Mouse (Mus musculus) midbrain, embryonic 11.5 days (tissue): Measurements from ENCODE around the gene Aqr. TPM values are rescaled to one million over a fixed set of nuclear protein-coding genes. Genes with fewer than 3 reads are reported as not detected.
A peak's percentile ranks its signal among the peaks of the same experiment; 100 is the strongest.

ENCODE experiments used
- ATAC-seq: fragments of 200-750 bp; cut with Nextera tagmentation; 2 replicates; pipeline ENCODE4 v1.8.0; 2017; ENCODE audit warnings: moderate TSS enrichment, moderate library complexity; ENCODE audit not compliant: low FRiP score
- DNase-seq: peaks from one replicate; pipeline ENCODE4 v3.0.0; 2015; ENCODE audit warnings: low spot score; ENCODE audit errors: missing footprints
- H3K27ac ChIP-seq: fragments of 300-500 bp; sonication (generic); 2 replicates; pipeline ENCODE4 v1.5.1; 2014; ENCODE audit warnings: low read depth, low read length
- H3K27me3 ChIP-seq: fragments of 300-500 bp; sonication (generic); 2 replicates; pipeline ENCODE4 v1.6.1; 2014; ENCODE audit warnings: mild to moderate bottlenecking, low read length, moderate library complexity, mixed read lengths; ENCODE audit not compliant: control insufficient read depth, insufficient read depth
- H3K36me3 ChIP-seq: fragments of 300-500 bp; sonication (generic); 2 replicates; pipeline ENCODE4 v1.6.1; 2014; ENCODE audit warnings: mild to moderate bottlenecking, low read length, moderate library complexity, mixed read lengths; ENCODE audit not compliant: control insufficient read depth, insufficient read depth
- H3K4me1 ChIP-seq: fragments of 300-500 bp; sonication (generic); 2 replicates; pipeline ENCODE4 v1.6.1; 2014; ENCODE audit warnings: low read length; ENCODE audit not compliant: control insufficient read depth, insufficient read depth
- H3K4me2 ChIP-seq: fragments of 300-500 bp; sonication (generic); 2 replicates; pipeline ENCODE4 v1.6.1; 2014; ENCODE audit warnings: mild to moderate bottlenecking, moderate library complexity
- H3K4me3 ChIP-seq: fragments of 300-500 bp; sonication (generic); 2 replicates; pipeline ENCODE4 v1.5.1; 2014; ENCODE audit warnings: low read depth, low read length
- H3K9ac ChIP-seq: fragments of 300-500 bp; sonication (generic); 2 replicates; pipeline ENCODE4 v1.6.1; 2014; ENCODE audit warnings: low read length
- H3K9me3 ChIP-seq: fragments of 300-500 bp; sonication (generic); 2 replicates; pipeline ENCODE4 v1.6.1; 2016; ENCODE audit warnings: low read length; ENCODE audit not compliant: control insufficient read depth
- WGBS: fragments of 180-500 bp; shearing (Covaris S2); extraction: QIAGEN DNeasy Blood & Tissue Kit; methylation state at CpG from one replicate; pipeline ENCODE4 v1.1.7; 2014; 5-methylcytosine and 5-hydroxymethylcytosine counted together
- polyA plus RNA-seq: library from polyadenylated mRNA; unstranded; fragments of >200 nt; fragmentation: Nextera tagmentation; extraction: Ambion mirVana; gene quantifications from 2 replicates; pipeline ENCODE4 v1.2.1, GENCODE M21; 2014

Gene Aqr
- polyA plus RNA-seq, 1 experiment from 2014 or later: 65.5 TPM

DNA sequence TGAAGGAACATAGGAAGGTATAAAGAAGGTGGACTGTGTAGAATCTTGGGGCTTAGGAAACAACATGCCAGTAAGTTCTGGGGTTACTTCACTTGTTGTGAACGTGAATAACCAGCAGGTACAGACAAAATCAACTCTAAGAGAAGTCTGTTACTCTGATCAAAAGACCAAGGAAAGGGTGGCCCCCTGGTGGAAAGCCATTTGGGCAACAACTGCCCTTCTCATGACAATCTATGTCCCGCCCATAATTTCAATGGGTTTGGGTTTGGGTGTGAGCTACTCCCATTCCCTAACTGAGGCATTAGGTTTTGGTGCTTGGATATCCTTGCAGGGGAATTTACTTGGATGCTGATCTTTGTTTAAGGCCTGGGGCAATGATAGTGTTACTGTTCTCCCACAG lies 122.8 kb downstream of the Aqr start:
- no peak overlapping the region for H3K4me3 ChIP-seq
- H3K36me3 ChIP-seq: no peaks in the 10 kb centered on the region
- H3K9ac ChIP-seq: no peak overlapping the region
- WGBS: 76% methylated on average over 2 of the region's 2 CpGs
- H3K9me3 ChIP-seq: no peaks in the 10 kb centered on the region
- DNase-seq (no peak), ATAC-seq (no peak)
- H3K4me2 ChIP-seq: no peak overlapping the region
- no peaks in the 10 kb centered on the region for H3K27me3 ChIP-seq
- no peaks in the 10 kb centered on the region for H3K4me1 ChIP-seq
- H3K27ac ChIP-seq: no peak overlapping the region

DNA sequence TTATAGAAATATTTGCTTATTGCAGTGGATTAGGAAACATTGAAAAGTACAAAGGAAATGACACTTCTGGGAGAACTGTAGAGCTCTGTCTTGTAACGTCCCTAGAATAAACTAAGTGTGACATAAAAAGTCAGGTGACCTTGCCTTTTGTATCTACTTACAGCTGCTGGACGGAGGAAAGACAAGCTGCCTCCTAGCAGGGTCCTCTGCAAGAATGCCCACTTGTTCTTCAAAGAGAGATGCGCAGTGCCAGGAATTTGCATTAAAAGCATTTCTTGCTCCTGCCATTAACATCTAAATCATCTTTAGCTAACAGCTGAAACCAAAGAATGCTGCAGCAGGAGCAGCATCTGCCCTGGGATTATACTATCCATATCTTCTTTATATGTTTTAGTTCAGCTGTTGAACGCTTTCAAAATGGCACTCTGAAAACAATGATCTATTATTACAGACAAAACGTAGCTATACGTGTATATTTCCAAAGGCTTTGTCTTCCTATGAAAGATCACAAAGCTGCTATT lies 126.7 kb downstream of the Aqr start:
- ATAC-seq: peak; percentile 49; the same call in 1 of the 2 replicates
- Histone ChIP-seq H3K36me3 (no peaks in the 10 kb centered on the region), H3K9ac (no peak overlapping the region), H3K9me3 (no peaks in the 10 kb centered on the region), H3K4me1 (0 out of 2 replicates have a peak, but pooled peaks cover 3% of the 10 kb centered on the region), H3K27me3 (no peaks in the 10 kb centered on the region), H3K4me3 (no peak overlapping the region), H3K4me2 (no peak overlapping the region), H3K27ac (no peak overlapping the region)
- 46% methylated on average over 6 of the region's 6 CpGs for WGBS
- DNase-seq: no peak

DNA sequence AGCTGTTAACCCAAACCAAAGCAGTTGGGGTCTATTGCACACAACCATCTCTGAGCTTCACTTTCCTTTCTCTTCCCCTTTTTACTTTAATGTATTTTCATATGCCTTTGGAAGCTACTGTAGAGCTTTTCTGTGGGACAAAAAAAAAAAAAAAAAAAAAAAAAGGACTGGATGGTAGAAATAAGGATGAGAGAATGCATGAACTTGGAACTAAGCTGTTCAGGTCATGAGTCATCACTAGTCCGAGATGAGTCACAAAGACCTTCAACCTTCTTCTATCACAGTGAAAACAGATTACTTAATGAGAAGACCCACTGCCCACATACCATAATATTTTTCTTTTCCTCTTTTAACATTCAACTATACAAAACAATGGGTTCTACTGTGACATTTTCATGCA lies 127.2 kb downstream of the Aqr start:
- Histone ChIP-seq H3K4me3 (no peak overlapping the region), H3K36me3 (no peaks in the 10 kb centered on the region), H3K27me3 (no peaks in the 10 kb centered on the region), H3K4me2 (no peak overlapping the region), H3K9me3 (no peaks in the 10 kb centered on the region), H3K27ac (no peak overlapping the region), H3K9ac (no peak overlapping the region), H3K4me1 (0 out of 2 replicates have a peak, but pooled peaks cover 3% of the 10 kb centered on the region)
- DNase-seq: no peak
- WGBS: 54% methylated on average over 1 of the region's 1 CpGs
- ATAC-seq: no peak

DNA sequence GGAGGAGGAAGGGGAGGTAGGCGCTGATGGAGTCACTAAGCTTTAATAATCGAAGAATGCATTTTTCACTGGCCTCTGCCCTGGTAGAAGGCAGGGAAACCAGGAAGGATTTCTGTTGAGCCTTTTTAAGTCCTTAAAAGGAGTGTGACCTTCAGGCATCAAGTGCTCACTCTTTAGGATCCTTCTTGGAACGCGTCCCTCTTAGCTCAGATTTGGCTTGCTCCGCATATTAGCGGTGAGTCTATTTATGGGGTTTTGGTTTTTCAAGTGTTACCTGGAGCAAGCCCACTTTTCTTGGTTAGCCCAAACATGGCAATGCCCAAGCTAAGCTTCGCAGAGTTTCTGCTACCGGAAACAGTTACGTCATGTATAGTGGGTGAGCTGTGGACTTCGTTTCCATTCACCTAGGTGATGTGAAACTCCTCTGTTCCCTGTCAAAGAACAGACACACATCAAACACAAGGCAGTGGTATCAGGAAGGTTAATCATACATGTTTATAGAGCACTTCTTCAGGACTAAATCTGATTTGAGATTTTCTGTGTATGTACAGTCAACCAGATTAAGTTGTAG lies 128.5 kb downstream of the Aqr start:
- no peak for ATAC-seq
- H3K27ac ChIP-seq: no peak overlapping the region
- H3K4me1 ChIP-seq: 0 out of 2 replicates have a peak, but pooled peaks cover 3% of the 10 kb centered on the region
- H3K9me3 ChIP-seq: no peaks in the 10 kb centered on the region
- 90% methylated on average over 10 of the region's 10 CpGs for WGBS
- no peak overlapping the region for H3K4me3 ChIP-seq
- no peak overlapping the region for H3K4me2 ChIP-seq
- H3K27me3 ChIP-seq: no peaks in the 10 kb centered on the region
- no peaks in the 10 kb centered on the region for H3K36me3 ChIP-seq
- H3K9ac ChIP-seq: no peak overlapping the region
- DNase-seq: no peak

DNA sequence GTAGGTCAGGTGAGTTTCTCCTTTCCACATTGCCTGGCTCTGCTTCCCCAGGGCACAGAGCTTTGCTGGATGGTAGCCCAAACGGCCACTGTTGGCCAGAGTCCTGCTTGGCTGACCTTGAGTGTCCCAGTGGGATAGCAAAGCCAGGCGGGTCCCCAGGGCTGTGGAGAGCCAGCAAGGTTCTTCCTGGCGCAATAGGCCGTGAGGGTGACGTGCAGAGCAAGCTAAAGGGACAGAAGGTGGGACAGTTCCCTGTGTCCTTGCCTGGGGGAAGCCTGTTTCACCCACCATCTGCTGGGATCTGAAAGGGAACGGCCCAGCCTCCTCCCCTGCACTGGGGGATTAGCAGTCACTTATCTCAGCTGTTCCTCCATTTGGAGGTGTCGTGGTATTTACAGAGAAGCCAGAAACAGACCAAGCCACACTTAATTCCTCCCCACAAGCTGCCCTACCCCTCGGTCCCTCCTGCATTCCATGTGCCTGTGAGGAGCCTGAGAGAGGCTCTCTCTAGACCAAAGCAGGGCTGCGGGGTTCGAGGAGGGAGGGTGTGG lies 129.4 kb downstream of the Aqr start:
- peak; percentile 86 for DNase-seq
- 0 out of 2 replicates have a peak, but pooled peaks cover 3% of the 10 kb centered on the region for H3K4me1 ChIP-seq

DNA sequence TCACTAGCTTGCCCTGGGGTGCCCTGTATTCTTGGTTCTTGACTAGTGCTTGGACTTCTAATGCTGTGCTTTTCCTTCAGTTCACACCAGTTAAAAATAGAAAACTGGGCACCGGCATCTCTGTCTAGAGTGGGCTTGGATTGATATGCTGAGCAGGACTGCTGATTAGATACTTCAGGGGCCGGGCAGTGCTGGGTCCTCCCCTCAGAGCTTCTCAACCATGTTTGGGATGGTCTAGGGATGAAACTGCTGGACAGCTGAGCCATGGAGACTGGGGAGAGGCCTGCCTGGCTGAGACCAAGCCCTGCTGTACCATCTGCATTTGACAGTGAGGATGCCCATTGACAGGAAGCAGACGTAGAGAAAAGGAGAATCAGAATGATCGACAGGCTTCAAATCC lies 132.7 kb downstream of the Aqr start:
- no peak overlapping the region for H3K9ac ChIP-seq
- DNase-seq (no peak), ATAC-seq (no peak)
- no peak overlapping the region for H3K4me3 ChIP-seq
- no peaks in the 10 kb centered on the region for H3K36me3 ChIP-seq
- H3K9me3 ChIP-seq: no peaks in the 10 kb centered on the region
- H3K27ac ChIP-seq: no peak overlapping the region
- H3K4me1 ChIP-seq: 0 out of 2 replicates have a peak, but pooled peaks cover 3% of the 10 kb centered on the region
- H3K27me3 ChIP-seq: no peaks in the 10 kb centered on the region
- 90% methylated on average over 4 of the region's 4 CpGs for WGBS
- H3K4me2 ChIP-seq: no peak overlapping the region

More for the DNA sequence above, 129.4 kb downstream of the Aqr start:
- Histone ChIP-seq H3K9me3 (no peaks in the 10 kb centered on the region), H3K27ac (no peak overlapping the region), H3K4me3 (no peak overlapping the region), H3K27me3 (no peaks in the 10 kb centered on the region), H3K9ac (no peak overlapping the region), H3K4me2 (no peak overlapping the region), H3K36me3 (no peaks in the 10 kb centered on the region)
- ATAC-seq: peak; percentile 72
- 18% methylated on average over 10 of the region's 10 CpGs for WGBS

DNA sequence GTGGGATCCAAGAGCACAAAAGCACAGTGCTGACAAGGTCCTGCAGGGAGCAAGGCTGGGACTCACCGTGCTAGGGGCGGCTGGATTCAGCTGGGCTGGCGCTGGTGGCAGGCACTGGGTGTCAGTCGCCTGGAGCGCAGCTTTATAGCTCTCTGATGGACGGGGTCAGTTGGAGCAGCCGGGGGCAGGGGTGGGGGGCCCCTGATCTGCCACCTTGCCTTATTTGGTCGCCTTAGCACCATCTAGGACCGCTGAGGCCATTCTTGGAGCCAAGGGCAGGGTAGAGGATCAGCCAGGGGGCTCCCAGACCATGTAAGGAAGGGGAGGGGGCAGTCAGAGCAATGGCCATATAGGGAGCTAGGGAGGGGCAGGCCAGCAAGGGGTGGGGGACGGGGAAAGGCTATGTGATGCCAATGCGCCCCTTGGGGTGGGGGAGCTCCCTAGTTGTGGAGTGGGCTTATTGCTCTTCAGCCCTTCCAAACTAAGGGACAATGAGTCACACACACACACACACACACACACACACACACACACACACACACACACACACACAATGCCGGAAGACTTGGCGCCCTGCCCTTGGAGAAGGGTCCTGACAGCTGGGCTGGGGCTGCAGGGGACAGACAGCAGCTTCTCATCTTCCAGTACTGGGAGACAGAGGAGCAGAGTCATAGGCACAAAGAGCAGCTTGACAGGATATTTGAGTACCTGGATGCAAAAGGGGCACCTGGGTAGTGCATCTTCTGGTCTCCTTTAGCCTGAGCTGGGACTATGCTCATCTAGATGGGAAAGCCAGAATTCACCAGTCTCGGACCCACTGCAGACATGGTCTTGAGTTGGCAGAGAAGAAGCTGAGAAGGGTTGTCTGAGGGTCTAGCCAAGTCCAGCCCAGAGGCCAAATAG lies 133.9 kb downstream of the Aqr start, which contains the start of gene Actc1:
Gene Actc1, minus strand, starts transcription at position 853 of the 903 bp plus-strand sequence.
- ATAC-seq (peak; percentile 20; the same call in 1 of the 2 replicates), DNase-seq (no peak)
- Histone ChIP-seq H3K9ac (no peak within 1 kb of the TSS), H3K4me2 (no peak within 1 kb of the TSS), H3K27ac (no peak within 1 kb of the TSS), H3K4me1 (0 out of 2 replicates have a peak, but pooled peaks cover 3% of the 10 kb centered on the region), H3K4me3 (no peak within 1 kb of the TSS), H3K9me3 (no peaks in the 10 kb centered on the region), H3K36me3 (no peaks in the 10 kb centered on the region), H3K27me3 (no peaks in the 10 kb centered on the region)
- 56% methylated on average over 14 of the region's 14 CpGs for WGBS

DNA sequence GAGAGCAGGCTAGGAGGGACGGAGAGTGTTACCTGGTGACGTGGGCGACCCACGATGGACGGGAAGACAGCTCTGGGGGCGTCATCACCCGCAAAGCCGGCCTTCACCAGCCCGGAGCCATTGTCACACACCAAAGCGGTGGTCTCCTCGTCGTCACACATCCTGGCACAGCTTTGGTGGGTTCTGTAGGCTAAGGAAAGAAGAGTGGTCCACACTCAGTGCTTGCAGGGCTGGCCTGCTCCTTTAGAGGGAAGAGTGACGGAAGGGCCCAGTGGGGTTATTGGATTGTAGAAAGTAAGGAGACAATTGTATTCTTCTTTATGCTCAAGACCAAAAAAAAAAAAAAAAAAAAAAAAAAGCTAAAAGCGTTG lies 135.0 kb downstream of the Aqr start:
- no peaks in the 10 kb centered on the region for H3K9me3 ChIP-seq
- 95% methylated on average over 14 of the region's 14 CpGs for WGBS

More for the DNA sequence above, 135.0 kb downstream of the Aqr start:
- Histone ChIP-seq H3K4me1 (no peaks in the 10 kb centered on the region), H3K27ac (no peak overlapping the region), H3K36me3 (no peaks in the 10 kb centered on the region), H3K27me3 (no peaks in the 10 kb centered on the region), H3K4me2 (no peak overlapping the region), H3K4me3 (no peak overlapping the region), H3K9ac (no peak overlapping the region)
- no peak for ATAC-seq
- DNase-seq: no peak
